Mouse (Mus musculus) heart, embryonic 11.5 days (tissue): ENCODE measurements around the gene Mrpl9. TPM values are rescaled to one million over a fixed set of nuclear protein-coding genes. Genes with fewer than 3 reads are reported as not detected.

Experiments
- ATAC-seq: fragments of 200-750 bp; cut with Nextera tagmentation; replicated peaks from 2 replicates; pipeline ENCODE4 v1.8.0; 2017; ENCODE audit warnings: moderate library complexity; ENCODE audit not compliant: insufficient number of reproducible peaks, low FRiP score, low TSS enrichment
- H3K27ac ChIP-seq: fragments of 300-500 bp; sonication (generic); 2 replicates; pipeline ENCODE4 v1.5.1; 2014; ENCODE audit warnings: mild to moderate bottlenecking, low read depth, low read length
- H3K27me3 ChIP-seq: fragments of 300-500 bp; sonication (generic); 2 replicates; pipeline ENCODE4 v1.6.1; 2014; ENCODE audit warnings: mild to moderate bottlenecking, low read length, mixed read lengths; ENCODE audit not compliant: control insufficient read depth, insufficient read depth
- H3K36me3 ChIP-seq: fragments of 300-500 bp; sonication (generic); 2 replicates; pipeline ENCODE4 v1.6.1; 2014; ENCODE audit warnings: mild to moderate bottlenecking, low read length, moderate library complexity, mixed read lengths; ENCODE audit not compliant: control insufficient read depth, insufficient read depth
- H3K4me1 ChIP-seq: fragments of 300-500 bp; sonication (generic); 2 replicates; pipeline ENCODE4 v1.6.1; 2014; ENCODE audit warnings: low read length; ENCODE audit not compliant: control insufficient read depth, insufficient read depth
- H3K4me2 ChIP-seq: fragments of 300-500 bp; sonication (generic); 2 replicates; pipeline ENCODE4 v1.6.1; 2014; ENCODE audit warnings: mild to moderate bottlenecking, moderate library complexity
- H3K4me3 ChIP-seq: fragments of 300-500 bp; sonication (generic); 2 replicates; pipeline ENCODE4 v1.5.1; 2014; ENCODE audit warnings: low read depth, low read length
- H3K9ac ChIP-seq: fragments of 300-500 bp; sonication (generic); 2 replicates; pipeline ENCODE4 v1.6.1; 2014; ENCODE audit warnings: mild to moderate bottlenecking, low read depth, low read length, moderate library complexity
- H3K9me3 ChIP-seq: fragments of 300-500 bp; sonication (generic); replicated peaks from 2 replicates; pipeline ENCODE4 v1.6.1; 2016; ENCODE audit warnings: low read length; ENCODE audit not compliant: control insufficient read depth
- WGBS: fragments of 180-500 bp; shearing (Covaris S2); extraction: QIAGEN DNeasy Blood & Tissue Kit; methylation state at CpG from one replicate; pipeline ENCODE4 v1.1.7; 2014; ENCODE audit not compliant: insufficient replicate concordance; 5-methylcytosine and 5-hydroxymethylcytosine counted together
- polyA plus RNA-seq: library from polyadenylated mRNA; unstranded; fragments of >200 nt; fragmentation: Nextera tagmentation; extraction: Ambion mirVana; gene quantifications from 2 replicates; pipeline ENCODE4 v1.2.1, GENCODE M21; 2014

Gene Mrpl9
- polyA plus RNA-seq = 60.8 and 65.5 TPM in 2 replicates

DNA sequence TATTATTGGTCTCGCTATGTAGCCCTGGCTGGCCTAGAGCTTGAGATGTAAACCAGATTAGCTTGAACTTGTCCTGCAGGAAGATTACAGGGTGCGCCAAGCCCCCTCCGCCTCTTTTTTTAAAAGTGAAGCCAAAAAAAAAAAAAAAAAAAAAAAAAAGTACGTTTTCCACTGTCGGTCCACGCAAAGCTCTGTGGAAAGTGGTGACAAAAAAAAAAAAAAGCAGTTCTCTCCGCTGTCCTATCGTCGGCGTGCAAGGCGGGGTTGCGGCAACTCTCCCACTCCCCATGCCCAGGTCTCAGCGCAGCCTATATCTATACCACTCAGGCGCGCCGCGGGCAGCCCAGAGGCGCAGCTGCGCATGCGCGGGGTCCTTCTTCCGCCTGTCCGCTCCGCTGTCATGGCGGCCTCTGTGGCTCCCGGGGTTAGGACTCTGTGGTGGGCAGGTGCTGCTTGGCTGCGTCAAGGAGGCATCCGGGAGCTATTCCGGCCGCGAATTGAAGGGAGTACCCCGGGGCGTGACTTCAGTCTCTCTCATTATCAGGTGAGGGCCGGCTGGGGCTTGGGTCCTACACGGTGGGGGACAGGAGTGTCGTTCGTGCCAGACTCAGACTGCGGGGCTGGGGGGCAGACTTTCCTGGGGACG is at the start of gene Mrpl9:
TSS of gene Mrpl9 (plus strand) at position 368 of the 646 bp plus-strand sequence.
- Histone ChIP-seq H3K4me3 (peak within 1 kb of the TSS; percentile 96), H3K27ac (peak within 1 kb of the TSS; percentile 66; the same call in 1 of the 2 replicates), H3K4me1 (0 out of 2 replicates have a peak, but pooled peaks cover 3% of the 10 kb centered on the region), H3K36me3 (peaks cover 28% of the 10 kb centered on the region), H3K4me2 (peak within 1 kb of the TSS; percentile 86), H3K9ac (peak within 1 kb of the TSS; percentile 96), H3K9me3 (no peaks in the 10 kb centered on the region), H3K27me3 (no peaks in the 10 kb centered on the region)
- ATAC-seq = peak; percentile 92
- WGBS = 1% methylated on average over 39 of the region's 39 CpGs

- H3K27me3 ChIP-seq = peaks cover 43% of the 10 kb centered on the region
- 58% methylated on average over 1 of the region's 1 CpGs for WGBS
- no peak overlapping the region for H3K9ac ChIP-seq
- no peak overlapping the region for H3K27ac ChIP-seq
- ATAC-seq = no peak
- H3K9me3 ChIP-seq = no peaks in the 10 kb centered on the region
- H3K4me1 ChIP-seq = peaks cover 4% of the 10 kb centered on the region; the same call in 1 of the 2 replicates
- H3K36me3 ChIP-seq = no peaks in the 10 kb centered on the region
- H3K4me3 ChIP-seq = no peak overlapping the region
- H3K4me2 ChIP-seq = no peak overlapping the region
Observed at GRCm38 (mm10) chr3:94396336-94396735, 46.8 kb upstream of the Mrpl9 start.

DNA sequence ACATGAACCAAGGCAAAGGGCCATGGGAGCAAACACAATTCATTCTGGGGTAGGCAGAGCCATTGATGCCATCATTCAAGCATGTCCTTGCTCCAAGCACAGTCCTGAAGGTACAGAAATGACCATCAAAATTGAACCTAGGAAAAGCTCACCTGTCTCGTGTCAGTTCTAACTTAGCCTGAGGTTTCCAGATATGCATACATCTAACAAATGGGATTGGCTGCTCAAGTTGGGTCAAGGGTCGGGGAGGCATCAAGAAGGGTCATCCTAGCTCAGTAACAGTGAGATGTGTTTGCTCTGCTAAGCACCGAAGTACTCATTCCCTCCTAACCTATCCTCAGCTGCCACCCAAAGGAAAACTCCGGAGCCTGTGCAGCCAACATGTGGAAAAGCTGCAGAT is 46.3 kb upstream of the Mrpl9 start:
- 66% methylated on average over 4 of the region's 4 CpGs for WGBS
- H3K9me3 ChIP-seq = no peaks in the 10 kb centered on the region
- no peaks in the 10 kb centered on the region for H3K36me3 ChIP-seq
- H3K4me1 ChIP-seq = peaks cover 4% of the 10 kb centered on the region; the same call in 1 of the 2 replicates
- H3K27ac ChIP-seq = no peak overlapping the region
- peaks cover 48% of the 10 kb centered on the region for H3K27me3 ChIP-seq
- H3K4me2 ChIP-seq = no peak overlapping the region
- no peak overlapping the region for H3K9ac ChIP-seq
- ATAC-seq = no peak
- no peak overlapping the region for H3K4me3 ChIP-seq

DNA sequence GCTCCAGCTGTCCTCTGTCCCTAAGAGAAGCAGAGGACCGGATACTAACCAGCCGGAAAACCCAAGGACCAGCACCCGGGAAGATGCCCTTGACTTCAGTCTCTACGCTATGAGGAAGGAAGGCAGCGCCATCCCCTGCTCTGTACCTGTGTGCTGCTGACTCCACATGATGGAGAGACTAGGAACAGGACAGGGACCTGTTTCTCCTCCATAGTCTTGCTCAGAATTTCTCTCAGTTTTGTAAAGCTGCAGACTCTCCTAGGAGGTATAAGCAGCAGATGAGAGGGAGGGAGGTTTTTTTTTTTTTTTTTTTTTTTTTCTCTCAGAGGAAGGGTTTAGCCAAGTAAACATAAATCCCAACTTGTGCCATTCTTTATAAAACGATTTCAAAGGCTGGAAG is 44.9 kb upstream of the Mrpl9 start, which contains the start of gene Lingo4:
TSS of gene Lingo4 (plus strand) at position 301 of the 400 bp plus-strand sequence.
- WGBS = 60% methylated on average over 6 of the region's 6 CpGs
- Histone ChIP-seq H3K4me2 (peak within 1 kb of the TSS; percentile 71), H3K4me3 (peak within 1 kb of the TSS; percentile 37), H3K36me3 (no peaks in the 10 kb centered on the region), H3K27me3 (peaks cover 59% of the 10 kb centered on the region), H3K9me3 (no peaks in the 10 kb centered on the region), H3K4me1 (peaks cover 4% of the 10 kb centered on the region; the same call in 1 of the 2 replicates), H3K27ac (no peak within 1 kb of the TSS), H3K9ac (peak within 1 kb of the TSS; percentile 28; the same call in 1 of the 2 replicates)
- no peak for ATAC-seq

GRCm38 (mm10) chr3:94398943-94399481 is 44.1 kb upstream of the Mrpl9 start:
- peaks cover 67% of the 10 kb centered on the region for H3K27me3 ChIP-seq

DNA sequence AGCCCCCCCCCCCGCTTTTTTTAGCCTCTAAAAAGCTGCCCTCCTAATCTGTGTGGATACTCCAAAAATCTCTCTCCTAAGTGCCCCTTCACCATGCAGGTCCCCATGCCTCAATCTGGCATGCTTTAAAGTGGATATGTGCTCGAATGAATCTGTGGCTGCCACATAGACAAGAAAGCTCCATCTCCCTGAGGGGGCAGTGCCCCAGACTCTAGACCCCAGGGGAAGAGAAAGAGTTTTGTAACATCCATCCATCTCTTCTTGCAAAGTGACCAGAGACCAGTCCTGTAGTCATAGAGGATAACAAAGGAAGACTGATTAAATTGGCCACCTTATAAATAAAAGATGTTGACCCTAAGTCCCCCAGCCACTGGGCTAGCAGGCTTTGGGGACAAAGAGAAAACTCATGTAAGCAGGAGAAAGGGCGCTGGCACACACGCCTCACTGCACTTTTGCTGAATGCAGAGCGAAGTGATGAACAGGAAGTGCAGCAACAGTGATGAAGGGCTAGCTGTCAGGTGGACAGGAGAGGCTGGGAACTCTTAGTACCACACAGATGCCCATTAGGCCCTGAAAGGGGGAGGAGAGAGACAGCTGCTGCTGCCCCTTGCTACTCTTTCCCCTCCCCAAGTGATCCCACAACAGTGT is 43.3 kb upstream of the Mrpl9 start:
- Histone ChIP-seq H3K27me3 (peaks cover 75% of the 10 kb centered on the region), H3K36me3 (no peaks in the 10 kb centered on the region), H3K9me3 (no peaks in the 10 kb centered on the region), H3K4me1 (peaks cover 4% of the 10 kb centered on the region; the same call in 1 of the 2 replicates), H3K4me2 (no peak overlapping the region), H3K4me3 (no peak overlapping the region), H3K9ac (no peak overlapping the region), H3K27ac (no peak overlapping the region)
- ATAC-seq = no peak
- 49% methylated on average over 5 of the region's 5 CpGs for WGBS

More at GRCm38 (mm10) chr3:94398943-94399481, 44.1 kb upstream of the Mrpl9 start:
- peaks cover 4% of the 10 kb centered on the region; the same call in 1 of the 2 replicates for H3K4me1 ChIP-seq
- H3K9me3 ChIP-seq = no peaks in the 10 kb centered on the region
- H3K36me3 ChIP-seq = no peaks in the 10 kb centered on the region
- WGBS = 3% methylated on average over 20 of the region's 20 CpGs
- peak overlapping the region; percentile 37 for H3K4me3 ChIP-seq
- no peak overlapping the region for H3K27ac ChIP-seq
- no peak for ATAC-seq
- peak overlapping the region; percentile 28; the same call in 1 of the 2 replicates for H3K9ac ChIP-seq
- H3K4me2 ChIP-seq = peak overlapping the region; percentile 71

DNA sequence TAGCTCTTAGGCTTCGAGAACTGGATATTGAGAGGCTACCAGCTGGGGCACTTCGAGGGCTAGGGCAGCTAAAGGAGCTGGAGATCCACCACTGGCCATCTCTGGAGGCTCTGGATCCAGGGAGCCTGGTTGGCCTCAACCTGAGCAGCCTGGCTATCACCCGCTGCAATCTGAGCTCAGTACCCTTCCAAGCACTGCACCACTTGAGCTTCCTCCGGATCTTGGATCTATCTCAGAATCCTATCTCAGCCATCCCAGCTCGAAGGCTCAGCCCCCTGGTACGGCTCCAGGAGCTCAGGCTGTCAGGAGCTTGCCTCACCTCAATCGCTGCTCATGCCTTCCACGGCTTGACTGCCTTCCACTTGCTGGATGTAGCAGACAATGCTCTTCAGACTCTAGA is 40.7 kb upstream of the Mrpl9 start:
- H3K4me1 ChIP-seq = peaks cover 4% of the 10 kb centered on the region; the same call in 1 of the 2 replicates
- no peaks in the 10 kb centered on the region for H3K9me3 ChIP-seq
- WGBS = 53% methylated on average over 8 of the region's 8 CpGs
- H3K4me3 ChIP-seq = no peak overlapping the region
- ATAC-seq = no peak
- no peak overlapping the region for H3K9ac ChIP-seq
- H3K27me3 ChIP-seq = peaks cover 72% of the 10 kb centered on the region
- H3K27ac ChIP-seq = no peak overlapping the region
- no peaks in the 10 kb centered on the region for H3K36me3 ChIP-seq
- no peak overlapping the region for H3K4me2 ChIP-seq

- no peak overlapping the region for H3K4me3 ChIP-seq
- no peak overlapping the region for H3K9ac ChIP-seq
- WGBS = 23% methylated on average over 7 of the region's 7 CpGs
- no peaks in the 10 kb centered on the region for H3K9me3 ChIP-seq
- no peaks in the 10 kb centered on the region for H3K36me3 ChIP-seq
- no peak overlapping the region for H3K27ac ChIP-seq
- no peak for ATAC-seq
- H3K27me3 ChIP-seq = peaks cover 56% of the 10 kb centered on the region
- H3K4me2 ChIP-seq = no peak overlapping the region
- H3K4me1 ChIP-seq = no peaks in the 10 kb centered on the region
Observed at GRCm38 (mm10) chr3:94404366-94405054, 38.6 kb upstream of the Mrpl9 start.
